Mouse (Mus musculus) olfactory bulb, adult 2 months (tissue): ENCODE results near the gene Gm45623.
A peak's percentile ranks its signal among the peaks of the same experiment; 100 is the strongest.

Experiments
- CTCF ChIP-seq: fragments of 200-500 bp; IDR thresholded peaks from 2 replicates; pipeline ENCODE4 v1.5.1; 2012; ENCODE audit warnings: low read depth, mild to moderate bottlenecking, low read length, moderate library complexity; ENCODE audit not compliant: insufficient read depth
- POLR2A ChIP-seq: fragments of 200-500 bp; IDR thresholded peaks from 2 replicates; pipeline ENCODE4 v1.6.1; 2012; ENCODE audit warnings: mild to moderate bottlenecking, low read depth, low read length, moderate library complexity; ENCODE audit not compliant: insufficient read depth

DNA sequence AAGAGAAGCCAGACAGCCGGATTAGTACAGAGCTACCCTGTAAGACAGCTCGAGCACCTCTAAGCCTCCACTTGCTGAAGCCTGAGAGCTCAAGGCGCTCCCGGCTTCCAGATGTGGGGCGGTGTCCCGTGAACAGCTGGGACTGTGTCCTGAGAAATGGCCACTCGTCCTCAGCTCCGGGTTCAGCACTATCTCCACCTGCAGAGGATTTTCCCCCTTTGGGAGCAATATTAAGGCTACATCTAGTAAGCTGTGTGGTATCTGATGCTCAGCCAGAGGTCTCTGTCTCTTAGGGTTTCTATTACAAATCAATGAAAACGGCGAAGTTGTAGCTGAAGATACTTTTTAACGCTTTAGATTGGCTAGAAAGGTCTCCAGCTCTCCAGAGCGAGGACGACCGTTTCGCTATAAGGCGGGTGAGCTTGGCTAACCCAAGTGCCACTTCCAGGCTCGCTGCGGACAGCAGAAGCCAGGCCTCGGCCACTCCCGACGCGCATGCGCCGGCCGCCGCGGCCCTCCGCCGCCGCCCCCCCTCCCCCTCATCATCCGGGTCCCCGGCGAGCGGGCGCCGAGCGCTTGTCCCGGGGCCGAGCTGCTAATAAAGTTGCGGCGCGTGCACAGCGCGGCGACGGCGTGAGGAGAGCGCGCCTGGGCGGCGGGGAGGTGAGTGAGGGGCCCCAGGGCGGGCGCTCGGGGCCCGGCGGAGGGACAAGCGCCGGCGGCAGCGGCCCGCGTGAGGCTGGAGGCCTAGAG, 51.0 kb downstream of the Gm45623 start, which contains the start of gene Smad5:
- TF ChIP-seq POLR2A, result peak; percentile 77
- no peak for TF ChIP-seq CTCF
